Mouse (Mus musculus) ES-CJ7 (cell line): ENCODE results near the gene Entpd6.

Experiments used
- DNase-seq: peaks from one replicate; pipeline ENCODE4 v3.0.0; 2011; ENCODE audit warnings: low read depth, low spot score

The Entpd6 gene

DNA sequence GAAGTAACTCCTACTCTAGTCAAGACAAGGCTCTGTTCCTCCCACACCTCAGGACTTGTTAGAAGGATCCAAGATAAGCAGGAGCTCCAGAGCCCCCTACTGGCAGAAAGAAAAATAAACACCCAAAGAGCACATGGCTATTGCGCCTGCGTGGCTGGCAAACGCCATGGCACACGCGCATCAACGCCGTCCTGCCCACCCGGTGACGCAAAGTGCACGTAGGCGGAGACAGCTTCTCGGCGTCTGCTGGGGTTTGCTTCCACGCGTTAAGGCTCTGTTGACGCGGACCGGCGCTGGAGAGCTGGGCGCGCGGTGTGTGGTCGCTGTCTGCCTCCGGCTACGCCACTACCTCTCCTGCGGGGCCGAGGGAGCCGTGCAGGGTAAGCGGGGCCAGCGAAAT lies at the start of gene Entpd6:
Gene Entpd6, plus strand, starts transcription at position 189 of the 400 bp plus-strand sequence.
- peak; percentile 97 for DNase-seq

DNA sequence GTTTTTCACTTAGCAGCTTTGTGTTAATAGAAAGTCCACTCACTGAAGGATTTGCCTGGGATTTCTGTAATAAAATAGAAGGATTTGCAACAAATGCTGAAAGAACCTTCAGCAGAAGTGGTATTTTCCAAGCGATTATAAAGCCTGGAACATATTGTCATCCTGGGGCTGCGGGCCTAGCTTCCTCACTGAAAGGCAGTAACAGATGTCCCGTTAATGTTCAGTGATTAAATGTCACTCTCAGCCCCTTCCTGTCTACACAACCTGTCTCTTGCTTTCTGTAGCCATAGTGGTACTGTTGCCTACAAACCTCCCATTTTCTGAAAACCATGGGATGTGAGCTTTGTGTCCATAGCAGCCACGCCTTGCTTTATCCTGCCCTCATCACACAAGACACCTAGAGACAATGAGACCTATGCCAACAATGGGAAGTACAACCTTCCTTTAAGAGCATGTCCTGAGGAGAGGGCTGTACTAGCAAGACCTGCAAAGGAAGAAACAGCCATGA lies 36.6 kb upstream of the Entpd6 start:
- DNase-seq = no peak

DNA sequence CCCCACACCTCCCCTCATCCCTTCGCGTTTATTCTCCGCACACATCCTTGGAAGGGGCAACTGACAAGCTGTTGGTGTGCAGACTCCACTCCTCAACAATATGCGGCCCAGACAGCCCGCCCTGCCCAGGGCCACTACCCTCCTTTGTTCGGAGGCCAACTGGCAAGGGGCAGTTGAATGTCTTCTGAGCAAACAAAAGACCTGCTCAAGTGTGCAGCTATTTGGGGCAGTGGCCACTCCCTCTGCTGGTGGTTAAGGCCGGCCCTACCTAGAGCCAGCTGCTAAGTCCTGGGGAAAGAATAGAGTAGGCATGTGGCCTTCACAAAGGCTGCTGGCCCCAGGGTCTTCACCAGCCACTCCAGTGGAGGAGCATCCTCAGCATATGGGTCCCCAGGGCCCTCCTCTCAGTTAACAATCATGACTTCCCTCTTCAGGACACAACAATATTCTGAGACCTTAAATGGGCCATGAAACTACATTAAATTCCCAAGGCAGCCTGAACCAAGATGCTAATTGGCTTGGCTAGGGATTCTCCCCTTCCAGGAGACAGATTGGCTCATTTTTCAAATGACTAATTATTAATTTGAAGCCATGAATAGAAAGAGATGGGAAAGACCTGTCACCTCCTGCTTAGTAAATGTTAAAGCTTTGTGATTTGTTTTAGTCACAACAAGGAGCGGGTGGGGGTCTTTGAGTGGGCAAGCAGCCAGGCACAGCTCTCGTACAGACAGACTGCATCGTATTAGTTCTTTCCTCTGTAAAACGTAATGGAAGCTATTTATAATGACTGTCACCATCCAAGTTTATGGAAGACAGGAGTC lies 12.9 kb upstream of the Entpd6 start:
- peak; percentile 58 for DNase-seq

DNA sequence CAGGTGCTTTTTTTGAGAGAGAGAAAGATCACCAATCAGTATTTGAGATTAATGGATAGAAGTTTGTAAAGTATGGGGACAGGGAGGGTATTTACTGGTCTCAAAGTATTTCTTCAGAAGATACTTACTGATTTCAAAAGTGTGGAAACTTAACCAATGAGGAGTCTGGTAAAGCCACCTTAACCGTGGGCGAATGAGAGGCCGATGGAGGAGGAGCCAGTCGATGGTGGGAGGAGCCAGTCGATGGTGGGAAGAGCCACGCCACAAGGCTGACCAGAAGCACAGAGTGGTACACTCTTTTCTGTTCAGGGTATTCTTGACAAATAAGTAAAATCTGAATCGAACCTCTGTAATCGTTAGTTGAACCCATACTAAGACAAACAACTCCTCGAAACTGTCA lies 11.0 kb upstream of the Entpd6 start:
- DNase-seq = no peak

DNA sequence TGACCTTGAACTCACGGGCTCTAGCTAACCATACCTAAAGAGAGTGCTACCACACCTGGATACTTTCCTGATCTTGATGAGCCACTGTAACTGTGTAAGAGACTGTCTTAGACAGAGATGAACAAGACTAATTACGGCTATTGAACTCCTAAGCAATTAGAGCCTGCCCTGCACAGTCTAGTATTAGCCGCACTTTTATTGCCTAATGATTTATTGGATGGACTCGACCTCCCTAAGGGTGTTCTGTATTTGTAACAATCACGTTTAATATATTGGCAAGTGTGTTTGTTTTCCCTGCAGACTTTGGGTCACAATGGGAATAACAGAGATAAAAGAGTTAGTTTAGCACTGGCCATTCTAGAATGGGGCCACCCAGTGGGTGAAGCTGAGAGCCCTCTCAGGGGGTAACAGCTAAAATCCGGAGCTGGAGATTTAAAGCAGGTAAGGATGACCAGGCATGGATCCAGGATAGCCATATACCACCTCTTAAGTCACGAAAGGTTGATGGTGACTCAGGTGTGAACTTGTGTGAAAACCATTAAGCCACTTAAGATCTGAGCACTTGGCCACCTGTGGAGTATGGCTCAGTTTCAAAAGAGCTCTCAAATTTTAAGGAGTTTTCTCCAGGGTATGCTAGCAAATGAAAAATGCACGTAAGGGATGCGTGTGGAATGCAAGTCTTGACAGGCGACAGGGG lies 8.5 kb upstream of the Entpd6 start:
- no peak for DNase-seq

DNA sequence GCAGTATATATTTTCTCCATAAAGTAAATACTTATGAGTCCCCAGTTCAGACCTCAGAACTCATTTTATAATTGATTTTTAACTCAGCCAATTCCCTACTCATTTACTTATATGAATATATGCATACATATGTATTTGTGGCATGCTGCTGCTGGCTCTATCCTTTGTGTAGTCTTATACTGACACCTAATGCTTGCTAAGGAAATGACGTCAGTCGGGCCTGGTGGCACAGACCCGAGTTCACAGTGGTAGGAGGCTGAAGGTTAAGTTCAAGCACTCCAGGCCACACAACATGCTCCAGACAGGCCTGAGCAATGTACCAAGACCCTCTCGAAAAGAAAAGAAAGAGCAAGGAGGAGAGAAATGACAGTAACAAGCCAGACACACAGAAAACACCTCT lies 7.4 kb upstream of the Entpd6 start:
- DNase-seq = peak; percentile 51

DNA sequence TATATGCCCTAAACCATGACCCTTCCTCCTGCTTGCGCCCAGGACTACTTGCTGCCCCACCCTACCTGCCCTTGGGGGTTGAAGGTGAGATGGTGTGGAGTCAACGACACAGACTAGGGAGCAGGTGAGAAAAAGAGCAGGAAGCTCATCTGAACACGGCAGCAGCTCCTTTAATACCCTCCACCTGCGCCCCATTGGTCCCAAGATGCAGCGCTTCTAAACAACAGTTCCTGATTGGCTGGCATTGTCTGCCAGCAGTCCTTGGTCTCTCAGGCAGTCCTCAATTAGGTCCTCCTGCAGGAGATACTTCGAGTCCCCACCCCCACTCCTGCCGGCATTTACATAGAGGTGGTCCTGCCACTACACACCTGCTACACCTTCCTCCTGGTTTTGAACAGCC lies 3.8 kb upstream of the Entpd6 start:
- peak; percentile 54 for DNase-seq

DNA sequence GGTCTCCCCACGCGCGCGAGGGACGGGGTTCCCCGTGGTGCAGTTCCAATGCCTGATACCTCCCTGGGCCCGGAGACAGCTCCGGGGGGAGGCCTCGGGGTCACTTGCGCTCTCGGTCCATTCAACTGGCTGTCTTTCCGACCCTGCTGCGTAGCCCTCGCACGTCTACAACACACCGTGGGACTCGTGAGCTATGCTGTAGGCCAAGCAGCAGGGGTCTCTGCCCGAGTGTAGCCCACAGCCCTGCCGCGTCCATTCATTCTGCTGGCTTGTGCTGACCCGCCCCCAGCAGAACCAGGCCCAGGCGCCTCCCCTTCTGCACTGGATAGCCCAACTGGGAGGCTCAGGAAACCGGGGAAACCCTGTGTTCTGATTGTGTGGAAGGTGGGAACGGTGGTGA lies 441 bp downstream of the Entpd6 start:
- DNase-seq = peak; percentile 16

DNA sequence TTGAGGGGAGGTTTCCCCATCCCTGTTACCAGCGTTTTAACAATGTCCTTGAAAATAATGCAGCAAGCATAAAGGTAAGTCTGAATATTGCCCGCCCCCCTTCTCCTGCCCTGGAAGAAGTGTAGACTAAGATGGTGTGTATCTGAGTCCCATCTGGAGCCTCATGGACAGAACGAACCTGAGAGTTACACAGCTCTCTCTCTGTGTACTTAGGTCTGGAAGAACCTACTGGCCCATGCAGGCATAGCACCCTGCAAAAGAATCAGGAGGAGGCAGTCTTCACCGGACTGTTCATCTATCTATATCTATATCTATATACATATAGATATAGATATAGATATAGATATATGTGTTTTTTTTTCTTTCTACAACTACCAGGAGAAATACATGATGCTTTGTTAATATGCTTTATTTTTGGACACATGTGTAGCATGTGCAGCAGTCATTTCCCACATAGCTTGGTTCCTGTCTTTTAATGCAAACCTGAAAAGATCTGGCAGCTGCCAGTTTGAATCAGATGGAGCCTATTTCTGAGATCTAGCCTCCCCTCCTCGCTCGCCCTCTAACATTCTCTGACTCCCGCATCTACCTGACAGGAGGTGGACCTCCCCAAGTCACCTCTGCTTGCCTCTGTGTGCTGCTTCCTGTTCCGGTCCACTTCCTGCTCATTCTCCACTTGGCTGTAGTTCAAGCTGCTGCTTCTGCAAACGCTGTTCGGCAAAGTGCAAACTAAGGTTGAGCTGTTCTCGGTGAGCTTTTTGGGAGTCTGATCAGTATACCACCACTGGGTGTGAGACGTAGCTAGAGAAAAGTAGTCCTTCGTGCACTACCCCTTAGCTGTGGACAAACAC lies 1.5 kb downstream of the Entpd6 start:
- DNase-seq = peak; percentile 53

DNA sequence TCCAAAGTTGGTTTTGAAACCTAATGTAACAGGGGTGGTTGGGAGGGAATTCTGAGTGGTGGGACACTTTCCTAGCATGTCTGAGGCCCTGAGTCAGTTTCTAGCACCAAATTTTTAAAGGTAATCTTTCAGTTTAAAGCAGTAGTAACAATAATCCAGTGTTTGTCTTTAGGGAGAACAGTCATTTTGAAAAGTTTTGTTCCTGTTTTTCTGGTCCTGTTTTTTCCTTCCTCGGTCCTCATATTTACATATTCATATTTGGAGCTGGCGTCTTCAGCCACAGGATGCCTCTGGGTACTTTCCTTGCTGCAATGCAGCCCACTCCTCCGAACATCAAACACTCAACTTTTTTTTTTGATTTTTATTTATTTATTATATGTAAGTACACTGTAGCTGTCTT lies 6.2 kb downstream of the Entpd6 start:
- DNase-seq = no peak

DNA sequence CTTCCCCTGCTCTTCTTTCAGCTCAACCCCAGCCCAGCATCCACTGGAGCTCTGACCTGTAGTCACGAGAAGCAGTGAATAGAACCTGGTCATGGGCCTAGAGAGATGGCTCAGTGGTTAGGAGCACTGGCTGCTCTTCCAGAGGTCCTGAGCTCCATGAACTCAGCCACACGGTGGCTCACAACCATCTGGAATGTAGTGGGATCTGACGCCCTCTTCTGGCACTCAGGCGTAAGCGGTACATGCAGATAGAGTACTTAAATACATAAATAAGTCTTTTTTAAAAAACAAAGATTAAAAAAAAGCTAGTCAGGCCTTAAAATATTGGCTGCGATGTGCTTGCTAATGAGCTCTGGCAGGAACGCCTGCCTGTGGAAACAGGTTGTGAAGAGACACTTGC lies 12.6 kb downstream of the Entpd6 start:
- DNase-seq = peak; percentile 64

DNA sequence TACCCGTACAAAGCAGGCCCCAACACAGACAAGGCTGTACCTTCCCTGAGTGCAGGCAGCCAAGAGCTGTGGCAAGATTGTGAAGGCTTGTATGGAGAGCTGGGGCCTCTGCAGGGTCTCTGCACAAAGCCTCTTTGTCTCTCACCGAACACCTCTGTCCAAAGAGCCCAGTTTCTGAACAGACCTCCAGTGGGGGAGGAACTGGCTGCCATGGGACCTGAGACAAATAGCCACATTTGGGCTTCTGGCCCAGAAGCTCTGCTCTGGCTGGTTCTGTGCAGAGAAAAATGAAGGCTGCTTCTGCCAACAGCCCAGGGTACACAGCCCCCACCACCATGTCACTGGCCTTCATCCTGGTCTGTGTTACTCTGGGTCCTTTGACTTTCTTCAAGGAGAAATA lies 16.8 kb downstream of the Entpd6 start:
- DNase-seq = no peak

DNA sequence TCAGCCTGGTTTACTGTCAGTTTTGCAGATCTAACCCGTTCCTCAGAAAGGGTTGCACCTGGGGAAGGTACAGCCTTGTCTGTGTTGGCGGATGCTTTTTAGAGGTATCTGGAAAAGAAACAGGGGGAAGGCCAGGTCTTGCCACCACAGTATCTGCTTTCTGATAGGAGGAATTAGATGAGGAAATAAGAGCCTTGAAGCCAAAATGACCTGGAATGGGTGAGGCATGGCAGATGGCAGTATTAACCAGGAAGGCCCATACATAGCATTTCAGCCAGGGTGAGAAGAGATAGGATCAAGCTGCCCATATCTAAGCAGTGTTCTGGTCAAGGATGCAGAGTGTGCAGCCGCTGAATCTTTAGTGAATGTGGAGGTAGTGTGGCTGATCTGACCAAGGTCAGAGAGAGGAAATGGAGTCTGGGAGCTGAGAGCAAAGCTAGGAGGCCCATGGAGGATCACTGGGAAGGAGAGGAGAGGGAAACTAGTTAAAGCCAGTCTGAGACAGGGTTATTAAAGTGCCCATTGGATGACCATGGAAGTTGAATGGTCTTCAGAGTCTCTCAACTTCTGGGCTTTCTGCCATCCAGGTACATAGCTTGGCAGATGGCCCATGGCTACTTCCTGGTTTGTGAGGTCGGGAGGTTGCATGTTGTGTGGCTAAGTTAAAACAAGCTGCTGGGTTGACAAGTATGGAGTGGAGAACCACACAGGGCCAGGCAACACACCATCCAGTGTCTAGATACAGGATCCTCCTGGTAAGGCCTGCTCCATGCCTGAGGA lies 17.4 kb downstream of the Entpd6 start:
- no peak for DNase-seq

DNA sequence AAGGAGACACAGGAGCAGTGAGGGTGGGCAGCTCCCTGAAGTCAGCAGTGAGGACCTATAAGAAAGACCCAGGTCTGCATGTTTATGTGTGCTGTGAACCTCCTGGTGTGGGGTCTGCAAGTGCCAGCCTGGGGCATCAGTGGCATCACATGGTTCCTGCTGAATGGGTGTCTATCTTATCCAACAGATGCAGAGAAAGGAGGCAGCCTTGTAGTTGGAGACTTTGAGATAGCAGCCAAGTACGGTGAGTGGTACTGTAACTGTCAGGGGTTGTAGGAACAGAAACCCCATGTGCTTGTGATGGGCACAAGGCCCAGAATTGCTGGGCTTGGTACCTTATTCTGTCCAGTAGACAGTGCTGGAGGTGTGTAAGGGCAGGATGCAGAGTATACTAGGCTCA lies 19.8 kb downstream of the Entpd6 start:
- DNase-seq = no peak

DNA sequence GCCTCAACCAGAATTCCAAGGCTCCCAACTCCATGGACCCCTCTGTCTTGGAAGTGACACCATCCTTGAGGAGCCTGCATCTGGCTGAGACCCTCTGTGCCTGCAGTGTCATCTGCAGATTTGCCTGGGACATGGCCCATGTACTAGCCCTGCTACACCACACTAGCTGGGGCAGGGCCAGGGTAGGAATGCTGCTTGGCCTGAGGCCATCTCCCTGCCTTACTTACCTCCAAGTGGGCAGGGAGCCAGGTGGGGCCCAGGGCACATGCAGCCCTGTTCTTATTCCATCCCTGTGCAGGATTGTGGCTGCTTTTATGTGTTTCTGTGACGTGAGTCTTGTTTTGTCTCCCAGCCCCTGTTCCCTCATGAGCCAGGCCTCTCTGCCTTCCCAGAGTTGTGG lies 21.9 kb downstream of the Entpd6 start:
- DNase-seq = no peak

DNA sequence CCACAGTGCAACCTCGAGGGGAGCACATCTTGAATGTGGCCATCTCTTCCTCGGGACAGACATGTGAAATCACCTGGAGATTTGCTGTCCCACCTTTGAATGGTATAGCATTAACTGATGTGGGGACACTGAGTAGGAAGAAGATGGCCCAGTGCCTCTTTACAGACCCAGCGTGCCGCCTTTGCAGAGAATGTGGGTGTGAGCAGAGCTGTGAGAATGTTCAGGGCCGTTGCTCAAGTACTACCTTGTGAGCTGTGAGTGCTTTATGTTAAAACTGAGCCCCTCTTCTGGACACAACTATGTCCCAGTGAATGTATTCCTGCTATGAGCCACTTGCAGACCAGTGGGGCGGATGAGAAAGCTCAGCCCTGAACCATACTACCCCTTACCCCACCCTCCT lies 22.3 kb downstream of the Entpd6 start:
- no peak for DNase-seq

DNA sequence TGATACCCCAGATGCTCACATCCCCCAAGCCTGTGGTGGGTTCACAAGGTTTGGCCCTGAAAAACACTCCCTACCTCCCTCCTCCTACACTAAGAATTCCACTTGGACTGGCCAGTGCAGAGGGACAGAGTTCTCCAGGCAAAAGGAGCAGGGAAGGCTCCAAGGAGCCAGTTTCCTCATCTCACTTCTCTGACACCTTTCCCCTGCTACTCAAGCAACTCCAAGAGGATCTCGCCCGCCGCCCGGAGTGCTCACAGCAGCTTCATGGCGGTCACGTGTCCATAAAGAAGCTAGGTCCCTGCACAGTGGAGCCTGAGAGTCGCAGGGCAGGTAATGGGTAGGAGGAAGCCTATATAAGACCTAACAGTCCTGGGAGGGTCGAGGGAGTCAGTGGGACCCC lies 23.2 kb downstream of the Entpd6 start:
- DNase-seq = no peak

DNA sequence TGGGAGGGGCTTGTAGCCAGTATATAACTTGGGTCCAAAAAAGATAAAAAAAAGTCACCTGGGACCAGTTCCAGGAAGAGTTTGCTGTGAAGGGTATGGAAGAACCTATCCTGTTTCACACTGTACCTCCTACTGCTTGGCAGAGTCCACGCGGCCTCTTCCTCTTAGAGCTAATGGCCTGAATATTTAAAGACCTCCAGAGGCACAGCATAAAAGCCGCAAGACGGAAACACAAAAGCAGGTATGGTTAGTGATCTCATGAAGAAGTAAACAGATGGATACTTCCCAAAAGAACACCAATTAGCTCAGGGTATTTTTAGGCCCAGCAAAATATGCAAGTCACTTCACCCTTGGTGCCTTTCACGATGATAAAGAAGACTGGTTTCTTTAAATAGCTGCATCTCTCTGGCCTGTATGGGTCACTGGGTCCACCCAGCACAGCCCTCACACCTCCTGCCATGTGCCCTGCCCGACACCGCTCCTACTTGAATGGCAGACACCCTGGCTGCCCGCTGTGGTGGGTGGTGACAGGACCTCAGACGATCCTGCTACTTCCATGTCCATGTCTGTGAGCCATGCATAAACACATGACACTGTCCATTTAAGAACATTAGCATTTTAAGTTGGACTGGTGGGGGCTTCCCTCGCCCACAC lies 23.8 kb downstream of the Entpd6 start:
- no peak for DNase-seq

DNA sequence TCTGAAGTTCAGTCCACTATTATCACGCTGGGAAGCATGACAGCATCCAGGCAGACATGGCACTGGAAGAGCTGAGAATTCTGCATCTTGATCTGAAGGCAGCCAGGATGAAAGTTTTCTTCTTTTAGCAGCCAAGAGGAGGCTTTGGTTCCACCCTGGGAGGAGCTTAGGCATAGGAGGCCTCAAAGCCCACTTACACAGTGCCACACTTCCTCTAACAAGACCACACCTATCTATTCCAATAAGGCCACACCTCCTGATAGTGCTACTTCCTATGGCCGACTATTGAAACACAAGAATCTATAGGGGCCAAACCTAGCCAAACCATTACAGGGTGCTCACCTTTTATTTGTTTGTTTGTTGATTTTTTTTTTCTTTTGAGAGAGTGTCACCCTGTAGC lies 34.0 kb downstream of the Entpd6 start:
- no peak for DNase-seq

DNA sequence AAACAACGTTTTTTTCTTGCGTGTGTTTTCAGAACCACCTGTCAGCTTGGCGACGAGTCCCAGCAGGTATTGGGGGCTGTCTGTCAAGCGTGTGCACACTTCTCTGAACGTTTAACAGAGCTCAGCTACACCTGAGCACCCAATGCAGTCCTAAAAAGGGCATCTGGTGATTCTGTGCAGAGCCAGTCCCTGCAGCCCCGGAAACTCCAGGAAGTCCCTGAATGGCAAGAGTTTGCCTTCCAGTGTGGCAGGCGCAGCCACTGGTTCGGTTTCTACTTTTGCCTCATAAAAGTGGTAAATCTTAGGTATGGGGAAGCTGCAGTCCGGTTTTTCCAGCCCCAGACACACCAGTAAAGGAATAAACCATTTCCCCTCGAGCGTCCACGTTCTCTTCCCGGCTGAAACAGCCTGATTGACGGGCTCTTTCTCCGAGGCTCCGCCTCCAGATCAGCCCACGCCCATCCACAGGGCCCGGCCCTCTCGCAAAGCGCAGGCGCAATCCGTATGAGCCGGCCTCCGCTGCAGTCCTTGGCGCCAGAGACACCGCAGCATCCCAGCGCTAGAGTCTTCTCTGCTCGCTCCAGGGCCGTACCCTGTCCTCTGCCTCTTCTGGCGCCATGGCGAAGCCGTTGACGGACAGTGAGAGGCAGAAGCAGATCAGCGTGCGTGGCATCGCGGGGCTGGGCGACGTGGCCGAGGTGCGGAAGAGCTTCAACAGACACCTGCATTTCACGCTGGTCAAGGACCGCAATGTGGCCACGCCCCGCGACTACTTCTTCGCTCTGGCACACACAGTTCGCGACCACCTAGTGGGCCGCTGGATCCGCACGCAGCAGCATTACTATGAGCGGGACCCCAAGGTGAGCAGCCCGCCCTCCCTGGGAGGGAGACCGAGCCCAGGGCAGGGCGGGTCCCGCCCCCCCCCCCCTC lies 37.7 kb downstream of the Entpd6 start, which contains the start of gene Pygb:
Gene Pygb, plus strand, starts transcription at position 485 of the 930 bp plus-strand sequence.
- peak; percentile 83 for DNase-seq
